Mouse (Mus musculus) midbrain, embryonic 15.5 days (tissue): ENCODE measurements at regions not wholly inside any gene's neighbourhood (a gene's known extent, or its start where the extent isn't known, plus 50 kb on each side); places are given as distances from the start of the nearest gene placed in this dataset.
"Not testable (repeated sequence)": the region's sequence is repeated elsewhere in the genome, so short reads cannot be mapped to it uniquely, and the experiment has no call there.

ENCODE experiments used
- ATAC-seq: fragments of 200-750 bp; cut with Nextera tagmentation; replicated peaks from 2 replicates; pipeline ENCODE4 v1.8.0; 2017; ENCODE audit warnings: moderate TSS enrichment
- H3K27ac ChIP-seq: fragments of 300-500 bp; sonication (generic); 2 replicates; pipeline ENCODE4 v1.5.1; 2015; ENCODE audit warnings: mild to moderate bottlenecking, inconsistent platforms
- H3K27me3 ChIP-seq: fragments of 300-500 bp; sonication (generic); replicated peaks from 2 replicates; pipeline ENCODE4 v1.6.1; 2015; ENCODE audit warnings: inconsistent platforms
- H3K36me3 ChIP-seq: fragments of 300-500 bp; sonication (generic); replicated peaks from 2 replicates; pipeline ENCODE4 v1.6.1; 2015; ENCODE audit warnings: inconsistent platforms
- H3K4me1 ChIP-seq: fragments of 300-500 bp; sonication (generic); 2 replicates; pipeline ENCODE4 v1.6.1; 2015; ENCODE audit warnings: inconsistent platforms
- H3K4me2 ChIP-seq: fragments of 300-500 bp; sonication (generic); 2 replicates; pipeline ENCODE4 v1.6.1; 2015; ENCODE audit warnings: inconsistent platforms, mild to moderate bottlenecking, moderate library complexity
- H3K4me3 ChIP-seq: fragments of 300-500 bp; sonication (generic); 2 replicates; pipeline ENCODE4 v1.5.1; 2015; ENCODE audit warnings: mild to moderate bottlenecking, inconsistent platforms
- H3K9ac ChIP-seq: fragments of 300-500 bp; sonication (generic); 2 replicates; pipeline ENCODE4 v1.6.1; 2015; ENCODE audit warnings: mild to moderate bottlenecking, inconsistent platforms
- H3K9me3 ChIP-seq: fragments of 300-500 bp; sonication (generic); 2 replicates; pipeline ENCODE4 v1.6.1; 2016; ENCODE audit warnings: inconsistent platforms
- WGBS: fragments of 180-500 bp; shearing (Covaris S2); methylation state at CpG from one replicate; pipeline ENCODE4 v1.1.7; 2015; ENCODE audit warnings: mixed read lengths; 5-methylcytosine and 5-hydroxymethylcytosine counted together

- ATAC-seq: no peak
- H3K9me3 ChIP-seq: no peaks in the 10 kb centered on the region
- H3K4me1 ChIP-seq: no peaks in the 10 kb centered on the region
- 91% methylated on average over 1 of the region's 1 CpGs for WGBS
- no peak overlapping the region for H3K4me2 ChIP-seq
- no peak overlapping the region for H3K9ac ChIP-seq
- no peak overlapping the region for H3K4me3 ChIP-seq
- H3K27ac ChIP-seq: no peak overlapping the region
- no peaks in the 10 kb centered on the region for H3K27me3 ChIP-seq
- no peaks in the 10 kb centered on the region for H3K36me3 ChIP-seq
These were observed 1372.5 kb upstream of the Rag2 start for GRCm38 (mm10) chr2:100252006-100252405.

DNA sequence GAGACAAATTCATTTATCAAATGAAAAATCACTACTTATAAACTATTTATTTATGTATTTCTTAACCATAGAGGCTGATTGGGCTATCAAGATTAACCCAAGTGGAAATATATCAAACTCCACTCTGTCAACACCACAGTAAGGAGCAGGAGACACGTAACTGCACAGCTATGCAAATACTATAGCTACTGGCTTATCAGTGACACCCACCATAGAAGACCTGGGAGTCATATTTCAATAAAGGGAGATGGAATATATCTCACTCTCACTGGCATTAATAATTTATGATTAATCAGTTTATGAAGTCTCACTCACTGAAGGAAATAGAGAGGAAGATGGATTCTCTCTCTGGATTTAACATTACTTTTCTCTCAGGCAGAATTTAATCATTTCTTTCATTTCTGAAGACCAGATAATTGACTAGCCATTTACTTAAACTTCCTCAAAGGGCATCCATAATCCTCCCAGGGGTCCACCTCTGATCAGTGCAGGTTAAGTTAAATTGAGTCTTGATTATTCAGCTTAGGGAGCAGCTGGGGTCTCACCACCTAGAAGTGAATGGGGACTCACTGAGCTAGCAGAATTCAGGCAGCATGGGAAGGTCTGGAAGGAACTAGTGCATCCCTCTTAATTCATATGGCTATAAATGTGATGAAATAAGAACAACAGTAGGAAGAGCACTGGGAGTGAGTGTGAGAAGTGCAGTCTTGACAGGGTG is 1365.2 kb upstream of the Rag2 start:
- H3K36me3 ChIP-seq: no peaks in the 10 kb centered on the region
- no peak for ATAC-seq
- no peaks in the 10 kb centered on the region for H3K4me1 ChIP-seq
- no peak overlapping the region for H3K4me3 ChIP-seq
- H3K27me3 ChIP-seq: no peaks in the 10 kb centered on the region
- no peak overlapping the region for H3K9ac ChIP-seq
- no peak overlapping the region for H3K4me2 ChIP-seq
- H3K9me3 ChIP-seq: no peaks in the 10 kb centered on the region
- no peak overlapping the region for H3K27ac ChIP-seq
- WGBS: 60% methylated on average over 1 of the region's 1 CpGs

GRCm38 (mm10) chr2:100306516-100306915 is 1318.0 kb upstream of the Rag2 start:
- Histone ChIP-seq H3K27ac (no peak overlapping the region), H3K4me3 (no peak overlapping the region), H3K36me3 (no peaks in the 10 kb centered on the region), H3K4me1 (no peaks in the 10 kb centered on the region), H3K9me3 (no peaks in the 10 kb centered on the region), H3K9ac (no peak overlapping the region), H3K27me3 (no peaks in the 10 kb centered on the region), H3K4me2 (no peak overlapping the region)
- WGBS: 87% methylated on average over 7 of the region's 7 CpGs
- no peak for ATAC-seq

DNA sequence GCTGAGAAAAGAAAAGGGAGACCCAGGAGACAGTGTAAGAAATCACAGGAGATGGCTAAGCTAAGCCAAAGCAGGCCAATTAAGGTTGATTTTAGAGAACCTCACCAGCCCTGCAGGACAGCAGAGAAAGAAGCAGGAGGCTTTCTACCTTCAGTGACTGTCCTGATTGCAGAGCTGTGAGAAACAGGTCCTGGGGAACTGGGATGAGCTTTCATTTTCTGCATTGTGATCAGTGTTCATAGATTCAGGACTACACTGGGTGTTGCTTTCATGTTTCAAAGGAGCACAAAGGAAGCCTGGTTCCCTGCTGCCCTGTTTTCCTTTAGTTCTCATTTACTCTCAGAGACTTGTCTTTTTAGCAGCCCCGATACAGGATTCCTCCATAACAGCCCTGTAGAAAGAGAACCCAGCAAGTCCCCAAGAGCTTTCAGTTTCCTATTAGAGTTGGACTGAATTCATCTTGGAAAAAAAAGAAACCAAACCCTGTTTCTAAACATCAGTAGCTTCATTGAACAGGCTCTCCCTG is 1311.7 kb upstream of the Rag2 start:
- Histone ChIP-seq H3K4me3 (no peak overlapping the region), H3K27ac (peak overlapping the region; percentile 45; the same call in 1 of the 2 replicates), H3K27me3 (no peaks in the 10 kb centered on the region), H3K9ac (no peak overlapping the region), H3K4me1 (no peaks in the 10 kb centered on the region), H3K9me3 (no peaks in the 10 kb centered on the region), H3K4me2 (no peak overlapping the region), H3K36me3 (no peaks in the 10 kb centered on the region)
- WGBS: 11% methylated on average over 1 of the region's 1 CpGs
- peak; percentile 79 for ATAC-seq

- no peaks in the 10 kb centered on the region for H3K4me1 ChIP-seq
- H3K9me3 ChIP-seq: no peaks in the 10 kb centered on the region
- no peaks in the 10 kb centered on the region for H3K36me3 ChIP-seq
- no peak overlapping the region for H3K4me3 ChIP-seq
- no peak overlapping the region for H3K9ac ChIP-seq
- no peak for ATAC-seq
- 47% methylated on average over 1 of the region's 1 CpGs for WGBS
- no peaks in the 10 kb centered on the region for H3K27me3 ChIP-seq
- no peak overlapping the region for H3K27ac ChIP-seq
- no peak overlapping the region for H3K4me2 ChIP-seq
These were observed 1304.1 kb upstream of the Rag2 start for GRCm38 (mm10) chr2:100320461-100320860.

DNA sequence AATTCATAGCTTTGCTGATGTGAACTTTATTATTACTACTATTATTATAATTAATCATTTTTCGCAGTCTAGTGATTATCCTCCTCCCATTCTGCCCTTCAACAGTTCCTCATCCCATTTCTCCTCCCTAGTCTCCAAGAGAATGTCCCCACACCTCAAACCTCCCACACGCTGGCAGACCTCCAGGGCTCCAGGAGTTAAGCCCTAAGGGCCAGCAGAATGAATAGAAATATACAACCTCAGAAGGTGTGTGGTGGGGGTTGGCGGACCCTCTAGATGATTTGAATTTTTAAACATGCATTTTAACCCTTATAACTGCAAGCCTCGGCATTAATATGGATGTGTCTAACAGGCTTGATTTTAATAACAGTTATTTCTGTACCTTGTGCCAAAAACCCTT is 1283.8 kb upstream of the Rag2 start:
- no peaks in the 10 kb centered on the region for H3K27me3 ChIP-seq
- no peak for ATAC-seq
- no peaks in the 10 kb centered on the region for H3K9me3 ChIP-seq
- no peak overlapping the region for H3K9ac ChIP-seq
- no peaks in the 10 kb centered on the region for H3K4me1 ChIP-seq
- WGBS: 65% methylated on average over 4 of the region's 4 CpGs
- no peak overlapping the region for H3K4me2 ChIP-seq
- no peak overlapping the region for H3K27ac ChIP-seq
- H3K4me3 ChIP-seq: no peak overlapping the region
- H3K36me3 ChIP-seq: no peaks in the 10 kb centered on the region

- H3K36me3 ChIP-seq: no peaks in the 10 kb centered on the region
These were observed 1279.5 kb upstream of the Rag2 start for GRCm38 (mm10) chr2:100344921-100345425.

GRCm38 (mm10) chr2:100365616-100366015 is 1258.9 kb upstream of the Rag2 start:
- 92% methylated on average over 10 of the region's 10 CpGs for WGBS
- H3K9ac ChIP-seq, H3K27ac ChIP-seq: not testable (repeated sequence)

More at GRCm38 (mm10) chr2:100344921-100345425, 1279.5 kb upstream of the Rag2 start:
- 91% methylated on average over 3 of the region's 3 CpGs for WGBS
- no peak overlapping the region for H3K4me3 ChIP-seq
- H3K9me3 ChIP-seq: no peaks in the 10 kb centered on the region
- no peak for ATAC-seq
- no peak overlapping the region for H3K27ac ChIP-seq
- H3K27me3 ChIP-seq: no peaks in the 10 kb centered on the region
- H3K9ac ChIP-seq: no peak overlapping the region
- no peak overlapping the region for H3K4me2 ChIP-seq
- no peaks in the 10 kb centered on the region for H3K4me1 ChIP-seq

GRCm38 (mm10) chr2:100399776-100400175 is 1224.7 kb upstream of the Rag2 start:
- H3K27me3 ChIP-seq: no peaks in the 10 kb centered on the region
- ATAC-seq: no peak
- 0 out of 2 replicates have a peak overlapping the region, but pooled peaks have one; percentile 11 for H3K27ac ChIP-seq
- H3K4me3 ChIP-seq: no peak overlapping the region
- H3K4me1 ChIP-seq: no peaks in the 10 kb centered on the region
- no peaks in the 10 kb centered on the region for H3K9me3 ChIP-seq
- no peak overlapping the region for H3K9ac ChIP-seq
- no peaks in the 10 kb centered on the region for H3K36me3 ChIP-seq
- H3K4me2 ChIP-seq: no peak overlapping the region

More at GRCm38 (mm10) chr2:100365616-100366015, 1258.9 kb upstream of the Rag2 start:
- not testable (repeated sequence) for H3K4me1 ChIP-seq, H3K4me2 ChIP-seq, H3K9me3 ChIP-seq, H3K4me3 ChIP-seq, H3K27me3 ChIP-seq, H3K36me3 ChIP-seq, ATAC-seq

DNA sequence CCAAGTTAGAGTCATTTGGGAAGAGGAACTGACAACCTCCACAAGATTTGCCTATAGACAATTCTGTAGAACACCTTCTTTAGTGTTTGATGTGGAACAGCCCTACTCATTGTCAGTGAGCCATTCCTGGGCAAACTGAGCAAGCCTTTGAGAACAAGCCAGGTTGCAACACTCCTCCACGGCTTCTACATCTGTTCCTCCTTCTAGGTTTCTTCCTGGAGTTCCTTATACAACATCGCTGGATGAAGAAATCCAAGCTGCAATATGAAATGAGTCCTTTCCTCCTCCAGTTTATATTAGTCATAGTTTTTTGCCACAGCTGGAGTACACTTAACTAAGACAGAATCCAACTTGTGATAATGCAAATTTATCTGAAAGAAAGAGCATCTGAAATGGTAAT is 1197.9 kb upstream of the Rag2 start:
- H3K9me3 ChIP-seq: no peaks in the 10 kb centered on the region
- 94% methylated on average over 2 of the region's 2 CpGs for WGBS
- no peak for ATAC-seq
- no peak overlapping the region for H3K4me3 ChIP-seq
- no peaks in the 10 kb centered on the region for H3K27me3 ChIP-seq
- no peak overlapping the region for H3K27ac ChIP-seq
- no peaks in the 10 kb centered on the region for H3K4me1 ChIP-seq
- no peak overlapping the region for H3K4me2 ChIP-seq
- no peak overlapping the region for H3K9ac ChIP-seq
- no peaks in the 10 kb centered on the region for H3K36me3 ChIP-seq

DNA sequence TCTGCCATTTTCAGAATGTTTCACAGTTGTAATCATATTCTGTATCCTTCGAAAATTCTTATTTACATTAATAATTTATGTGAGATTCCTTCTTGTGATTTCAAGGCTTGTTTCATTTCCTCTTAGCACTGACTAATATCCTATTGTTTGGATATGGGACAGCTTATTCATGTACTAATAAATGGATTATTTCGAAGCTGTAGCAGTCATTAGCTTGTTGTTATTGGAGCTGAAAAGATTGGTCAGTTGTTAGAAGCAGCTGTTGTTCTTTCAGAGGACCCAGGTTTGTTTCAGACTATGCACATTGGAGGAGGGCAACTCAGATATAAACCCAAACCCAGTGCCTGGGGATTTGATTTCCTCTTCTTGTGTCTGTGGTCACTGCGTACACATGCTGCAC is 1189.5 kb upstream of the Rag2 start:
- Histone ChIP-seq H3K36me3 (no peaks in the 10 kb centered on the region), H3K4me1 (no peaks in the 10 kb centered on the region), H3K9ac (no peak overlapping the region), H3K9me3 (no peaks in the 10 kb centered on the region), H3K27me3 (no peaks in the 10 kb centered on the region), H3K27ac (no peak overlapping the region), H3K4me3 (no peak overlapping the region), H3K4me2 (no peak overlapping the region)
- WGBS: 76% methylated on average over 3 of the region's 3 CpGs
- ATAC-seq: no peak

- no peak overlapping the region for H3K9ac ChIP-seq
- H3K4me3 ChIP-seq: no peak overlapping the region
- no peaks in the 10 kb centered on the region for H3K4me1 ChIP-seq
- ATAC-seq: no peak
- H3K36me3 ChIP-seq: no peaks in the 10 kb centered on the region
- H3K4me2 ChIP-seq: no peak overlapping the region
- H3K27ac ChIP-seq: no peak overlapping the region
- H3K9me3 ChIP-seq: no peaks in the 10 kb centered on the region
- WGBS: 70% methylated on average over 1 of the region's 1 CpGs
- H3K27me3 ChIP-seq: no peaks in the 10 kb centered on the region
These were observed 1178.7 kb upstream of the Rag2 start for GRCm38 (mm10) chr2:100445868-100446267.

- ATAC-seq: no peak
- Histone ChIP-seq H3K4me2 (no peak overlapping the region), H3K4me1 (no peaks in the 10 kb centered on the region), H3K27me3 (no peaks in the 10 kb centered on the region), H3K27ac (no peak overlapping the region), H3K9me3 (no peaks in the 10 kb centered on the region), H3K9ac (no peak overlapping the region), H3K4me3 (no peak overlapping the region), H3K36me3 (no peaks in the 10 kb centered on the region)
- WGBS: 71% methylated on average over 2 of the region's 2 CpGs
These were observed 1178.2 kb upstream of the Rag2 start for GRCm38 (mm10) chr2:100446332-100446731.
